Mouse (Mus musculus) urinary bladder, postnatal 14 days (tissue): ENCODE results near the gene Dbn1.

ENCODE experiments used
- DNase-seq: peaks from one replicate; pipeline ENCODE4 v3.0.0; 2021; ENCODE audit warnings: low spot score

The Dbn1 gene

DNA sequence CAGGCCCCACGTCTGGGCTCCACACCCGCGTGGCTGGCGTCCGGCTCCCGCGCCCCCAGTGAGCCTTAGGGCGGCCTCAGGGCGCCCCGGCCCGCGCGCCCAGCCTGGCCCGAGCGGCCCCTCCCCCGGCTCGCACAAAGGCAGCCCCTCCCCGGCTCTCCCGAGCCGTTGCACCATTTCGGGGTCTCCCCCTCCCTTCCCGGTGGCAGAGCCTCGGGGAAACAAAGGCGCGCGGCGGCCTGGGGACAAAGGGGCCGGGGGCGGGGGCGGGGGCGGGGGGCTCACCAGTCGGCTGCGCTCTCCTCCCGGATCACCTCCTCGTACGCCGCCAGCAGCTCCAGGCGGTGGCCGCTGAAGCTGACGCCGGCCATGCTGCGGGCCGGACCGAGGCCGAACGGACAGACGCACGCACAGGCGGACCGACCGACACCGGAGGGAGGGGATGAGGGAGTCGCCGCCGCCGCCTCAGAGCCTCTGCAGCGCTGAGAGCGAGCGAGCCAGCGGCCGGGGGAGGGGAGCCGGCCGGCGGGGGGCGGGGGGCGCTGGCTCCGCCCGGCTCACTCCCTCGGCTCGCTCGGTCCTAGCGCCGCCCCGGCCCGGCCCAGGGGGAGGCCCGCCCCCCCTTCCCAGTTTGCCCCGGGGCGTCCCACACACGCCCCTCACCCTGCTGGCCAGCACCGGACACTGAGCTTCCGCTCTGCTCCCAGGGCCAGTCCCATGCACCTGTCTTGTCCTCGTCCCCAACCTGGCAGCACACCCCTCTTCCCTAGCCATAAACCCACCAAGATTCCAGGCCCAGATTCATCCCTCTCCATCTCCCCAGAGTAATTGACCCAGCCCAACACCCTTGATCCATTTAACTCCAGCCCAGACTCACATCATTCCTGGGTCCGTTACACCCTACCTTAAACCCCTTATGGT is at the start of gene Dbn1:
Gene Dbn1 (minus strand): TSS at position 534 of the 921 bp plus-strand sequence.
- peak; percentile 35 for DNase-seq

DNA sequence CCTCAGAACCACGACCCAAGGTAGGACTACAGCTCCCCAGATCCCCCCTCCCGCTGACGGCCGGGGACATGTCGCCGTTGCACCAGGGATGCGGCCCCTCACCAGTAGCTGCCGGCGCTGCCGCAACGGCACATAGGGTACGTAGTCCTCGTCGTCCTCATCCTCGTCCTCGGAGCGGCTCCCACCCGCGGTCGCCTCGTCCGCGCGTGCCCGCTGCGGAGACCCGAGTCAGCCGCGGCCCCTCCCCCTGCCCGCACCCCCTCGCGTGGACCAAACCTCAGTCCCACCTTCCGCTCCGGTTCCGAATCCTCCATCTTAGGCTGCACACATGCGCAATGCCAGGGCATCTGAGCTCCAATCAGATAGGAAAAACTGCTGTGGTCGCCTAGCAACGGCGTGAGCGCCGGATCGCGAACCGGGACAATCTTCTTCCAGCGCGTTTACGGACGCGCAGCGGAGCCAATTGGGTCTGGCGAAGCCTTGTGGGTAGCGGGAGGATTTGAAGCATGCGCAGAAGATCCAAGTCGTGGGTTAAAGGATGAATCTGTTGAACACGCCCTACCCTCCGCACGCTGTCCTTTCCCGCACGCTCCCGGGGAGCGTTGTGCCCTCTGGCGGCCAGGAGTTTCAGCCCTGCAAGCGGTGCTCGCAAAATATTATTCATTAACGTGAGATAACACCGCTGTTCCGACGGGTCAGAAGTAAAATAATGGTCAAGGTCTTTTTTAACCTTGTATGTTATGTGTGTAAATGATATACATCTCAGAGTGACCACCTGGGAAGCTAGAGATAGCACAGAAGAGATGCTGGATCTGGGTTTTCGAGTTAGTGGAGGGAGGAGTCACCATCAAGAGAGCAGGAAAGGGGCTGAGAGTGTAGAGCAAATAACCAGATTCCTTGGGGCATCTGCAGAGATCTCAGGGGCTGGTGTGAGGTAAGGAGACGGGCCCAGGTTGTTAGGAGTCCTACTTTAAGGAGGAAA is 48.6 kb upstream of the Dbn1 start, which contains the start of gene Ddx41:
Gene Ddx41 (minus strand): TSS at position 465 of the 982 bp plus-strand sequence.
- peak; percentile 98 for DNase-seq

DNA sequence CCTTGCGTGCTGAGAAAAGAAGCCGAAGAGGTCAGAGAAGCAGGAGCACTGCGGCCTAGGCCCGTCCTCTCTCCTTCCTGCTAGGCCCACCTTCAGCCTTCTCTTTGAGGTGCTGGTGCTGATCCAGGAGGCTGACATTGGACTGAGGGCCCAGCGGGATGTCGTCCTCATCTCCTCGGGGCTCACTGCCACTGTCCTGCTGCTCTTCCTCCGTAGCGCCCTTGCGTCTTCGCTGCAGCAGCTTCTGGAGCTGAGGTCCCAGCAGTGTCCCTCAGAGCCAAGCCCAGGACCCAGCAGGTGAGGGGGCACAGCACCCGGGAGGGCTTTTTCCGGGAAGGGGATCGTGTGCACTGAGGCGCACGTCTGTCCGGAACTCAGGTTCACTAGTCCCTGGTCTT is 47.9 kb upstream of the Dbn1 start:
- no peak for DNase-seq

DNA sequence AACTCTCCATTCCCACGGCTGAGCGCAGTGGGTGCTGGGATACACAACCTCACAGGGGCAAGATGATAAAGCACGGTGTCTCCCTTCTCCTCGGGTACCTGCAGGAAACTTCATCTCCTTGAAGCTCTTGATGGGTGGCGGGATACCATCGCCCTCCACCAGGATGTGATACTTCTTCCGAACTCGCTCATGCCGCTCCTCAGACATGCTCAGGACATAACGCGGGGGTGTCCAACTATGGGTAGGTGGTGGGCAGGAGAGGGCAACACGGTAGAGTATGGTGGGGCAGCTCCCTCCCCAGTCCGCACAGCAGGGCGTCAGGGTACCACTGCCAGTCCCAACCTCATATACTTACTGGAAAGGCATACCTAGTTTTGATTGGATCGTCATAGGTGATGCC is 47.3 kb upstream of the Dbn1 start:
- DNase-seq, result no peak

DNA sequence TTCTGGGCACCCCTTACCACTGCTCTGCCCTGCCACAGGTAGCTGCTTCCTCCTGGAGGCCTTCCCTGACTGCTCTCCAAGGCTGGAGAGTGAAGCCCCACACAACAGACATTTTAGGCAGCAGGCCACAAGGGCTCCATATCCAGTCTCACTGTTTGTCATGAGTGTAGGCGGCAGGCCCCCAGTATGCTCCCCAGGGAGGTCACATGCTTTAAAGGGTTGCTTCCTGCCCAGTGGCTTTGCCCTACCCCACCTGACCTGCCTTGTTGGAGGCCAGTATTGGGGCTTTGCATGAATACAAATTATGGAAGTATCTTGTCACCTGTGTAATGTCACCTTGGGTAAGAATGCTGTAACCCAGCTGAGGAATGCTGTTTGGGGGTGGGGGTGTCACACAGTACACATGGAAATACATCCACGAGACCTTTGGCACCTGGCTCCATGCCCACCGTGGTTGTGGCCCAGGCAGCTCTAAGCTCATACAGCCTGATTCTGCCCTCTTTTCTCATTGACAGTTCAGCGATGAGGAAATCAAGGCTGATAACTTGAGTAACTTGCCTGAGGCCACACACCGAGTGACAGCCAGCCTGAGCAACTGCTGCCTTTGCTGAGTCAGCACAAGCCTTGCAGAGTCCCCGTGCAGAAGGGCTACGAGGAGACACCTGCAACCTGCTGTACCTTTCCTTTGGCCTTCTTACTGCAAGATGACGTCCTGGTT is 41.4 kb upstream of the Dbn1 start, which contains the start of gene Dok3:
Gene Dok3 (minus strand): TSS at position 99 of the 718 bp plus-strand sequence.
- no peak for DNase-seq

DNA sequence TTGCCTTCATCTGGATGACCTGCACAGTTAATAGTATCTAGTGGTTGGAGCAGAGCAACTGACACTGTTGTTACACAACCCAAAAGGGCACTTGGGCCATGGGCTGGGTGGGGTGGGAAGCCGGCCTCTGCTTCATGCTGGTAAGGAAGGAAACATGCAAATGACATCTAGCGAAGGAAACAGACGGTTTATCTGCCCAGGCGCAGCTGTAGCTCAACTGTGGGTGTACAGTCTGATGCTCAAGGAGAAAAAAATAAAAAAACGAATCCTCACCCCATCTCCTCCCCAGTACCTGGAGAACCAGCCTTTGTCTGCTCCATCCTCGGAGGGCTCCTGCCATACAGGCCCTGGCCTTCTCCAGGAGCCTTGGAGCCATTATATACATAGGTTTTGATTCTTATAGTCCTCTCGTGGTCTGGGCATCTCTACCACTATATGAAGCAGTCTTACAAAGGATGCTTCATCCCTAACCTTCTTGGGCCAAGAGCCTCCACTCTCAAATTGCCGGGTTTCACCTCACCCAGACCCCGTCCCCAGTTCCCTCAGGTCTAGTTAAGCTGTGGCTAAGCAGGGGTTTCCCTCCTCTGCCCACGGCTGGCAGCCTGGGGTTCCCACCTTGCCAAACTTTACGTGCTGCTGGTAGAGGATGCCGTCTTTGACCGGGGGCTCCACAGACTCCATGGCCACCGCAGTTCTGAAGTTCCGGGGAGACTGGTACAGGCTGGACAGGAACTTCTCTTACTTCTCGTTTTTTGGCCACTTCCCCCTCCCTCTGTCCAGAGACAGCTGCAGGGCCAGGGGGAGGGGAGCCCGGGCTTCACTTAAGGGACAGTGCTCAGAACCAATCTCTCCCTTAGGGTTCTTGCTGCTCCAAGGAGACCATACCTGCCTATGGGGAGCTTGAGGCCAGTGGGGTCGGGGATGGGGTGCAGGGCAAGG is 40.2 kb upstream of the Dbn1 start:
- DNase-seq, result no peak

DNA sequence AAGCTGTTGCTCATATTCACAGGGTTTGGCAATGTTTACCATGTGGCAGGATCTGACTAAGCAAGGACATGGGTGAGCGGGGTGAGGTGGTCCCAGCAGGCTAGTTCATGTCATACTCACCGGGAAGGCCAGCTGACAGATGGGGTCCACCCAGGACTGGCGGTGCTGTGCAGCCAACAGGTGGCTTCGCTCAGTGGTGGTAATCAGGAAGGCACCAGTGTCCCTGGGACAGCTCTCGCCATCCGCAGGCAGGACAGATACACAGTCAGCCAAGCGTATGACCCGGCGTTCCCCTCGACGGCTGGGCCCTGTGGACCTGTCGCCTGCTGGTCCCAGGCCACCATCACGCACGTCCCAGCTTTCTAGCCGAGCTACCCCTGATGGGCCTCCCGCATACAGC is 39.3 kb upstream of the Dbn1 start:
- DNase-seq, result no peak

DNA sequence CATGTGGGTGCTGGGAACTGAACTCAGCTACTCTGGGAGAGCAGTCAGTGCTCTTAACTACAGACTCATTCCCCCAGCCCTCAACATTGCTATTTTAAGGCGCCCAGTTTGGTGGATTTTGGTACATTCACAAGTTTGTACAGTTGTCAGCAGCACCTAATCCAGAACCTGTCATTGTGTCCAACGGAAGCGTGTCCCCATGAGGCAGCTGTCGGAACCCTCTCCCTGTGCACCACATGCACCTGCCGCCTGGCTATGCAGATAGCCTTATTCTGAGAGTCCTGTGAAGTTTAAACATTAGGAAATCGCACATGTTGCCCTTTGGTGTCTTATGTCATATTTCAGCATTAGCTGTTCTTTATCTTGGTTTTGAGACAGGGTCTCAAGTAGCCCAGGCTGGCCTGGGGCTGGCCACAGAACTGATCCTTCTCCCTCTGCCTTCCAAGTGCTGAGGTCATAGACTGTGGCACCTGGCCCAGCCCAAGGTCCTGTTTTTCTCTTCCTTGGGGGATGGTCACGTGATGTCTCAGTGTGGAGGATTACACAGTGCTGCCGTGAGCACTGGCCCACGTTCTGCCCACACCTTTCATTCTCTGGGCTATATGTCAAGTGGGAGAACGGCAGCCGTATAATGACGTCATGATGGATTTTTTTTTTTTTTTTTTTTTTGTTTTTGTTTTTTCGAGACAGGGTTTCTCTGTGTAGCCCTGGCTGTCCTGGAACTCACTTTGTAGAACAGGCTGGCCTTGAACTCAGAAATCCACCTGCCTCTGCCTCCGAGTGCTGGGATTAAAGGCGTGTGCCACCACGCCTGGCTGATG is 38.0 kb upstream of the Dbn1 start:
- no peak for DNase-seq

DNA sequence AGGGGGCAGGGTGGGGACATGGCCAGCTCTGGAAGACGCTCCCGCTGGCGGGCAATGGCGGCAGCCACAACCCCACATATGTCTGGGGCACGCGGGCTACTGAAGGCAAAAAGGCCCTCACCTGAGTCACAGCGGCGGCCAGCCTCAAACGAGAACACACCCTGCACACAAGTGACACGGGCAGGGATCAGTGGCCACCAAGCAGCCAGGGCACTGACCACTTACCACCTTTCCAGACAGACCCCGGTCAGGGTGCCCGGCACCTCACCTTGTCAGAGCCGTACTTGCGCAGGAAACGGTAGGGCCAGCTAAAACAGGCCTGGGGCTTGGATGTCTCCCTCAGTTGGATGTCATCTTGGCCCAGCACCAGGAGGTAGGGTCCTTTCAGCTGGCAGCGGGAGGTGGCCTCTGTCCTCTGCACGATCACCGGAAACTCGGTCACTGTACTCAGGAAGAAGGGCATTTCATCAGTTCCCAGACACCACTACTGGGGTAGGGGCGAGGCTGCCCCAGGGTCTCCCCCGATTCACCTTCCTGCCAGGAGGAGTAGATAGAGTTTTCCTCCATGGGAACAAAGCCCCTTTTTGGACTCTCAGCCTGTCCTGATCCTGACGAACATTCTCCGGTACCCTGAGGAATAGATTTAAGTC is 36.2 kb upstream of the Dbn1 start:
- DNase-seq, result no peak

DNA sequence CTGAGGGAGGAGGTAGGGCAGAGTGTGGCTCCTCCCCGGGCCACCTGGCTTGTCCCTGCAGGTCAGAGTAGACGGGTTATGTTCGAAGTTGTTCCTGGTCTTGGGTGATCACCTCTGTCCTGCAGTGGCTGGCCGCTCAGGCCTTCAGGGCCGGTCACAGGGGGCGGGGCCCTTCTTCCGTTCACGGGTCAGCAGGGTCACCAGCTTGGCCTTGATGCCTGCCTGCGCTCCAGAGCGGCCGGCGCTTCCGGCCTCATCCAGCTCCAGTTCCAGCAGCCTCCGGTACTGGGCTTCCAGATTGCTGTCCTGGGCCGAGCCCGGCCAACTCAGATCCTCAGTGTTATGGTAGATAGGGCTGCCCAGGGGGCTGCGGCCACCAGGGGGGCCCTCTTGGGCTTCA is 35.4 kb upstream of the Dbn1 start:
- no peak for DNase-seq

DNA sequence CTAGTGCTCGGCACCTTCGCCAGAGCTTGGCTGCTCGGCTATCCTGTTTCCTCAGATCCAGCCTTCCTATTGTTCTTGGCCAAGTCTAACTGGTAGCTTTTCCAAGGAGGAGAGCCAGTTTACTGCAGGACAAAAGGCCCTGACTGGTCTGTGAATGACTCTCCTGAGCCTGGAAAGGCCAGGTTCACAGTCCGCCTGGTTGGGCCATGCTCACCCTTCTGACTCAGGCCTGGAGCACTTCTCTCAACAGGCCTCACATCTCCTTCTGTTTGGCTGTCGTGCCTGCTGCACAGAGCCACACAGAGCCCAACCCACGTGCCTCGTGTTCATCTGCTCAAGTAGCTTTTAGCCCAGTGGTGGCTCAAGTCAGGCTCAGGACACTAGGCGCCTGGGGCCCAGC is 34.8 kb upstream of the Dbn1 start:
- DNase-seq, result no peak

DNA sequence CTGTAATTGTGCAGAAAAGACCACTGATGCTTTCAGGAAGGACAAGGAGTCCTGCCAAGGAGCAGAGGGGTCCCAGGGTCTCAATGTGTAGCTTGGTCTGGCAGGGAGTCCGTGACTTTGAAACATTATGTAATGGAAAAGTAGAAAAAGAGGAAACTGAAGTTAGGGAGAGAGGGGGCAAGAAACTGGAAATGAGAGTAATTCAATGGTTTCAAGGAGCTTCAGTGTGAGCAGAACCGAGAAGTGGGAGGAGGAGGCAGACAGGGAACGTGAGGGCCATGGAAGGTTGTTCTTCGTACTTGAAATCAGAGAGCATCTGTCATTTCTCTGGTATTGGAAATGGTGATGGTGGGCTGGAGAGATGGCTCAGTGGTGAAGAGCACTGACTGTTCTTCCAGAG is 31.7 kb upstream of the Dbn1 start:
- no peak for DNase-seq

DNA sequence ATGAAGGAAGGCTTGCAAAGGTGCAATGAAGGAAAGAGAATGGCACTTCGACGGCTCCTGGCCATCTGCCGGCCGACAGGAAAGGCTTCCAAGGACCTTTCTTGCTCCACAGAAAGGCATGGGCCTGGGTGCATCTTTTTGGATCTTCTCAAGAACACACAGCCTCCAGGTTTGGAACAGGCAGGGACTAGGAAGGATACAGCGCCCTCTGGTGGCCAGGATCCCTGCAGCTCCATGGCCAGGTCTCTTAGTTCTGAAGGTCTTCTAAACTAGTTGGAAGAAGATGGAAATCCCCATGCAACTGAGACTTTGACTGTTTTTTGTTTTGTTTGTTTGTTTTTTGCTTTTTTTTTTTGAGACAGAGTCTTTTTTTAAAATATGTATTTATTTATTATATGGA is 29.0 kb upstream of the Dbn1 start:
- peak; percentile 89 for DNase-seq

DNA sequence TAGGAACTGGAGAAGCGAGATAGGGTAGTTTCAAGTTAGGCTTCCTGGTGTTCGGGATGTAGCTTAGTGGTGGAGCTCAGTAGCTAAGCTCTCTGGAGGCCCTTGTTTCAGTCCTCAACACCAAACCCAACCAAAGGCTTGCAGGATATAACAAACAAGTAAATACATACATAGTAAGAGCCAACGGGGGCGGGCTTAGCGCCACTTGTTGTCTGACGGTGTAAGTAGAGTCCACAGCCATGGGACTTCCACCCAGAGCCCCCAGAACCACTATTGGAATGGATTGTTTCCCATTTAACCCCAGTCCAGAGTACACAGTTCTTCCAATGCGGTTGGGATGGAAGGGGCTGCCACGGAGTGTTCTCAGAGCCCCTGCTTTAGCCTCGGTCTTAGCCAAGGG is 25.9 kb upstream of the Dbn1 start:
- no peak for DNase-seq

DNA sequence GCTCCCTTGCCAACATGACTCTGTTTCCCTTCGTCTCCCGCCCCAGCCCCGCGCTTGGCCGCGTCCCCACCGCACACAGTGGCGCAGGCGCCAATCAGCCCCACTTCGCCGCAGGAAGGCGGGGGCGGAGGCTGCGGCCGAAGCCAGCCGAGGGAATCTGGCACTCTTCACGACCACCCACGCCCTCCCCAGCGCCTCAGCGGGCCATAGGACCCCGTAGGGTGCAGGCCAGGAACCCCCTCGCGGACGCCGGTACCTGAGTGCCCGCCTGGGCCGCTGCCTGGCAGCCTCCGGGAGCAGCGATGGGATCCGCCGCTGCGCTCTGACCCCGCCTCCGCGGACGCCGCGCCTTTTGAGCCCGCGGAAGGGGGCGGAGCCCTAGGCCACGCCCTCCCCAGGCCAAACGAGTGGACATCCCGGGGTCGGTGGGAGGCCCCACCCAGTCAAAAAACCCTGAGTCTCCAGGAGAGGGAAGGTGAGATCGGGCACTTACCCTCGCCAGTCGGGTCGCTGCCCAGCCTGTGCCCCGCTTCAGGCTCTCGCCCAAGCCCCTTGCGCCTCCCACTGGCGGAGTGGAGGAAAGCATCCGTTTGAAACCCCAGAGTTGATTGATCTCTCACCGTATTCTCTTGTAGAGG is 25.3 kb upstream of the Dbn1 start, which contains the start of gene Pdlim7:
Gene Pdlim7 (minus strand): TSS at position 566 of the 638 bp plus-strand sequence.
- DNase-seq, result peak; percentile 91

DNA sequence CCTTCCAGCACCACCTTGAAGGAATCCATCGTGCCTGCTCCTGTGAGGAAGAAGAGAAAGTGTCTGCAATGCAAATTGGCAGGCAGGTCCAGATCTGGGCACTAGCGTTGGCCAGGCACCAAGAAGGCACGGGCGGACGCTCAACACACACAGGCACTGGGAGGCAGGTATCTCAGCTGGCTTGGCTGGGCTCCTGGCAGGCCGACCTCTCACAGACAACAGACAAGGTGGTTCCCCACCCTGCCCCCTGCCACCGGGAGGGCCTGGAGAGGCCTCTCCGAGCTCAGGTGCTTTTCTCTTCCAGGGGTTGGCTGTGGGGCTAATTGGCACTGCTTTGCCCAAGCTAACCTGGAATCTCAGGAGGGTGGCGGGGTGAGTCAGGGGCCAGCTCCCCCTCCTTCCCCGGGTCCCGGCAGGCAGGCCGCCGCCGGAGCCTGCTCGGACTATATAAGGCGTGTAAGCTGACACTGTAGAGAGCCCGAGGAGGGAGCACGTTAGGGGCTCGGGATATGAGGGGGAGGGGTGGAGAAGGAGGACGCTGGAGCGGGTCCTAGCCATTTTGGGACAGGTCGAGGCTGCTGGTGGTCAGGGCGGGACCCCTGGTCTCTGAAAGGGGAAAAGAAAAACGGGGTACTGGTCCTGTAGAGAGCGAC is 24.6 kb upstream of the Dbn1 start:
- DNase-seq, result peak; percentile 67

DNA sequence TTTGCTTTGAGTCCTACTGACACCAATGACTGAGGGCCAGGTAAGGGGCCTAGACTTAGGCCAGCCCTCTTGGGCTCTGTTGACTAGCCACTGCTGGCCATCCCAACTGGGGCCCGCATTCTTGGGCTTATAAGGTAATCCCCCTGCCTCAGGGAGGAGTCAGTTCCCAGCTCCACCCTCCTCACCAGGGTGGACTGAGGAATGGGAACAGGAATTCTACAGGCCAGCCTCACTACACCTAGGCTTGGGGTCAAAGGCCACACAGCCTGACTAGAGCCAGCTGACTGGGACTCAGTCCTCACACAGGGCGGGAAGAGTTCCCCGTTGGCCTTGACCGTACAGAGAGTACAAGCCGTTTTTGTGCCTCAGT is 23.6 kb upstream of the Dbn1 start:
- no peak for DNase-seq
